Comparison of ENCODE assay signal across 19 mouse cellular contexts in genomic region chr2:154732503-154733141, GRCm38 (mm10). TPM values are rescaled to one million over a fixed set of nuclear protein-coding genes. Genes with fewer than 3 reads are reported as not detected.
DNase-seq lines count a peak whose midpoint lies in the region; ATAC-seq lines count a peak whose summit lies in the region.
"Had no signal": no experiment of that assay in that cellular context is flagged by ENCODE, and none has a peak within 500 bp of the region (broad histone marks: within the 10 kb centered on the region; RNA-seq: fewer than 3 reads in every experiment).

No protein-coding gene starts in this region.

- H3K36me3 ChIP-seq in lung, embryonic 15.5 days: no peaks in the 10 kb centered on the region
- H3K36me3 ChIP-seq: embryonic facial prominence, embryonic 15.5 days; hindbrain, embryonic 13.5 days had no signal

- no peaks in the 10 kb centered on the region for H3K27me3 ChIP-seq in lung, embryonic 15.5 days
- H3K27me3 ChIP-seq: embryonic facial prominence, embryonic 15.5 days; hindbrain, embryonic 13.5 days had no signal

- intact Hi-C loops in left cerebral cortex, postnatal 4 days (cut with DNase I): no loop called here

- WGBS in lung, embryonic 15.5 days: 70% methylated on average over 9 of the region's 9 CpGs

- 0 out of 2 replicates have a peak overlapping the region, but pooled peaks have one; percentile 15 for H3K27ac ChIP-seq in lung, embryonic 15.5 days
- H3K27ac ChIP-seq: embryonic facial prominence, embryonic 15.5 days; hindbrain, embryonic 13.5 days had no signal

- no peak overlapping the region for H3K4me3 ChIP-seq in lung, embryonic 15.5 days
- H3K4me3 ChIP-seq: embryonic facial prominence, embryonic 15.5 days; hindbrain, embryonic 13.5 days had no signal

- H3K9me3 ChIP-seq in lung, embryonic 15.5 days: no peaks in the 10 kb centered on the region
- H3K9me3 ChIP-seq: embryonic facial prominence, embryonic 15.5 days; hindbrain, embryonic 13.5 days had no signal

- no peak for DNase-seq in lung, postnatal 4 days
- peak; percentile 52 for DNase-seq in NIH3T3 (ENCODE audit: low read depth)
- peak; percentile 19 for DNase-seq in lung, postnatal 25 days (ENCODE audit: low spot score)
- no peak for DNase-seq in frontal cortex, postnatal 10 days (ENCODE audit: low spot score in 2 of 2)
- no peak for DNase-seq in left cerebral cortex, postnatal 4 days
- DNase-seq in testis, postnatal 14 days (ENCODE audit: low spot score): no peak
- DNase-seq: cerebellum, postnatal 36 days; gastrocnemius, postnatal 10 days; kidney, postnatal 14 days had no signal

- H3K9ac ChIP-seq in lung, embryonic 15.5 days: no peak overlapping the region
- H3K9ac ChIP-seq: embryonic facial prominence, embryonic 15.5 days; hindbrain, embryonic 13.5 days had no signal

- H3K4me2 ChIP-seq in lung, embryonic 15.5 days: no peak overlapping the region
- H3K4me2 ChIP-seq: embryonic facial prominence, embryonic 15.5 days; hindbrain, embryonic 13.5 days had no signal

- H3K4me1 ChIP-seq in lung, embryonic 15.5 days: peaks cover 40% of the 10 kb centered on the region

- ATAC-seq in lung, embryonic 15.5 days (ENCODE audit: borderline replicate concordance, extremely low read depth, low FRiP score, low TSS enrichment): no peak
- ATAC-seq: forebrain, embryonic 14.5 days had no signal

RNA-seq across cellular contexts. Expression of gene Gm14214, which starts 37.2 kb away (rescaled TPM):
- not detected in 2 replicates for polyA plus RNA-seq in lung, embryonic 15.5 days (2015; fragmentation: Nextera tagmentation; extraction: Ambion mirVana)
- not detected for total RNA-seq in left cerebral cortex, postnatal 4 days (2021)
- total RNA-seq: gastrocnemius, postnatal 10 days; left cerebral cortex, postnatal 25 days had no signal
- polyA plus RNA-seq: brain, embryonic 14.5 days; embryonic facial prominence, embryonic 15.5 days; forebrain, embryonic 14.5 days; heart, embryonic 14.5 days; hindbrain, embryonic 13.5 days; liver, embryonic 16.5 days; stomach, embryonic 16.5 days; urinary bladder, adult 2 months had no signal

RNA-seq across cellular contexts. Expression of gene Raly, which starts 58.3 kb away (rescaled TPM):
- polyA plus RNA-seq in lung, embryonic 15.5 days (2015; fragmentation: Nextera tagmentation; extraction: Ambion mirVana): 42.2 and 48.0 TPM in 2 replicates
- total RNA-seq in left cerebral cortex, postnatal 4 days (2021): 100 to 1,000 TPM; 139 to 160 TPM

RNA-seq across cellular contexts. Expression of gene a, which starts 58.6 kb away (rescaled TPM):
- 0.24 TPM in 1 of 2 replicates, not detected in the other for polyA plus RNA-seq in lung, embryonic 15.5 days (2015; fragmentation: Nextera tagmentation; extraction: Ambion mirVana)
- total RNA-seq in left cerebral cortex, postnatal 4 days (2021): 1 to 10 TPM in 1 of 2 experiments, not detected in 1; 1.1 TPM
- total RNA-seq: gastrocnemius, postnatal 10 days; left cerebral cortex, postnatal 25 days had no signal
- polyA plus RNA-seq: heart, embryonic 14.5 days; liver, embryonic 16.5 days; urinary bladder, adult 2 months had no signal

Comparison
In these comparisons a context has a peak if more than half of its experiments do, and no peak if none do; other contexts are left out.
1. DNase-seq: peak in NIH3T3 (single experiment) and lung, postnatal 25 days (single experiment); none in lung, postnatal 4 days (0 of 2), frontal cortex, postnatal 10 days (0 of 2), left cerebral cortex, postnatal 4 days (single experiment) and testis, postnatal 14 days (single experiment).